Mouse (Mus musculus) ES-Bruce4 (cell line): ENCODE data around the gene Ugt1a5.

ENCODE experiments used
- CTCF ChIP-seq: IDR thresholded peaks from one replicate; pipeline ENCODE4 v1.8.1; 2011; ENCODE audit warnings: low read depth, low read length
- EP300 ChIP-seq: IDR thresholded peaks from 2 replicates; pipeline ENCODE4 v1.6.1; 2011; ENCODE audit warnings: low read depth, low read length; ENCODE audit not compliant: insufficient read depth

DNA sequence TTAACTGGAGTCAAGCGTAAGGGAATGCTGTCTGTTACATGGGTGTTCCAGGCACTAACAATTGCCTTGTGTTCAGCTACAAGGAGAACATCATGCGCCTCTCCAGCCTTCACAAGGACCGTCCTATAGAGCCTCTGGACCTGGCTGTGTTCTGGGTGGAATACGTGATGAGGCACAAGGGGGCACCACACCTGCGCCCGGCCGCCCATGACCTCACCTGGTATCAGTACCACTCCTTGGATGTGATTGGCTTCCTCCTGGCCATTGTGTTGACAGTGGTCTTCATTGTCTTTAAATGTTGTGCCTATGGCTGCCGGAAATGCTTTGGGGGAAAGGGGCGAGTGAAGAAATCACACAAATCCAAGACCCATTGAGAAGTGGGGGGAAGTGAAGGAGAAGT lies 52.2 kb downstream of the Ugt1a5 start:
- no peak for TF ChIP-seq CTCF
- no peak for TF ChIP-seq EP300
